Mouse (Mus musculus) kidney, embryonic 15.5 days (tissue): ENCODE measurements around the gene Zfp141. TPM values are rescaled to one million over a fixed set of nuclear protein-coding genes. Genes with fewer than 3 reads are reported as not detected.
"Not testable (repeated sequence)": the region's sequence is repeated elsewhere in the genome, so short reads cannot be mapped to it uniquely, and the experiment has no call there.

Experiments used
- ATAC-seq: fragments of 200-750 bp; cut with Nextera tagmentation; replicated peaks from 2 replicates; pipeline ENCODE4 v1.8.0; 2017; ENCODE audit warnings: moderate TSS enrichment; ENCODE audit not compliant: low FRiP score
- H3K27ac ChIP-seq: fragments of 300-500 bp; sonication (generic); 2 replicates; pipeline ENCODE4 v1.5.1; 2015; ENCODE audit warnings: mild to moderate bottlenecking, inconsistent platforms
- H3K27me3 ChIP-seq: fragments of 300-500 bp; sonication (generic); 2 replicates; pipeline ENCODE4 v1.6.1; 2015; ENCODE audit warnings: inconsistent platforms
- H3K36me3 ChIP-seq: fragments of 300-500 bp; sonication (generic); 2 replicates; pipeline ENCODE4 v1.6.1; 2015; ENCODE audit warnings: inconsistent platforms
- H3K4me1 ChIP-seq: fragments of 300-500 bp; sonication (generic); 2 replicates; pipeline ENCODE4 v1.6.1; 2015; ENCODE audit warnings: inconsistent platforms
- H3K4me2 ChIP-seq: fragments of 300-500 bp; sonication (generic); 2 replicates; pipeline ENCODE4 v1.6.1; 2015; ENCODE audit warnings: moderate library complexity, mild to moderate bottlenecking, inconsistent platforms
- H3K4me3 ChIP-seq: fragments of 300-500 bp; sonication (generic); replicated peaks from 2 replicates; pipeline ENCODE4 v1.5.1; 2015; ENCODE audit warnings: mild to moderate bottlenecking, inconsistent platforms
- H3K9ac ChIP-seq: fragments of 300-500 bp; sonication (generic); 2 replicates; pipeline ENCODE4 v1.6.1; 2015; ENCODE audit warnings: mild to moderate bottlenecking, inconsistent platforms
- H3K9me3 ChIP-seq: fragments of 300-500 bp; sonication (generic); replicated peaks from 2 replicates; pipeline ENCODE4 v1.6.1; 2016; ENCODE audit warnings: inconsistent platforms
- WGBS: fragments of 180-500 bp; shearing (Covaris S2); methylation state at CpG from one replicate; pipeline ENCODE4 v1.1.7; 2015; ENCODE audit warnings: mixed read lengths; 5-methylcytosine and 5-hydroxymethylcytosine counted together
- polyA plus RNA-seq: library from polyadenylated mRNA; unstranded; fragments of >200 nt; fragmentation: Nextera tagmentation; extraction: Ambion mirVana; gene quantifications from 2 replicates; pipeline ENCODE4 v1.2.1, GENCODE M21; 2015

Gene Zfp141
- 10.2 and 11.6 TPM in 2 replicates for polyA plus RNA-seq

GRCm38 (mm10) chr7:42505588-42505987, at the start of gene Zfp141:
Zfp141 (minus strand) TSS chr7:42505740.
- H3K4me2 ChIP-seq: peak within 1 kb of the TSS; percentile 63

GRCm38 (mm10) chr7:42551766-42552165, 46.2 kb upstream of the Zfp141 start:
- Histone ChIP-seq H3K9ac (no peak overlapping the region), H3K4me1 (no peaks in the 10 kb centered on the region), H3K36me3 (no peaks in the 10 kb centered on the region), H3K27ac (no peak overlapping the region), H3K4me3 (no peak overlapping the region), H3K9me3 (peaks cover 10% of the 10 kb centered on the region), H3K4me2 (no peak overlapping the region), H3K27me3 (no peaks in the 10 kb centered on the region)
- ATAC-seq: no peak
- 69% methylated on average over 3 of the region's 3 CpGs for WGBS

More at GRCm38 (mm10) chr7:42505588-42505987, at the start of gene Zfp141:
- H3K27me3 ChIP-seq, H3K9me3 ChIP-seq, H3K4me1 ChIP-seq, H3K36me3 ChIP-seq: not testable (repeated sequence)
- Histone ChIP-seq H3K9ac (peak within 1 kb of the TSS; percentile 72), H3K4me3 (peak within 1 kb of the TSS; percentile 67), H3K27ac (peak within 1 kb of the TSS; percentile 60; the same call in 1 of the 2 replicates)
- WGBS: 1% methylated on average over 18 of the region's 18 CpGs
- peak; percentile 96 for ATAC-seq

GRCm38 (mm10) chr7:42505186-42505585, 354 bp downstream of the Zfp141 start:
- no peaks in the 10 kb centered on the region for H3K9me3 ChIP-seq
- 1% methylated on average over 20 of the region's 20 CpGs for WGBS
- H3K4me2 ChIP-seq: peak overlapping the region; percentile 63
- no peaks in the 10 kb centered on the region for H3K27me3 ChIP-seq
- H3K4me1 ChIP-seq: 0 out of 2 replicates have a peak, but pooled peaks cover 3% of the 10 kb centered on the region
- peak overlapping the region; percentile 67 for H3K4me3 ChIP-seq
- H3K9ac ChIP-seq: peak overlapping the region; percentile 72
- peak; percentile 75 for ATAC-seq
- peaks cover 14% of the 10 kb centered on the region for H3K36me3 ChIP-seq
- peak overlapping the region; percentile 60; the same call in 1 of the 2 replicates for H3K27ac ChIP-seq

GRCm38 (mm10) chr7:42498248-42498647, 7.3 kb downstream of the Zfp141 start:
- no peaks in the 10 kb centered on the region for H3K4me1 ChIP-seq
- H3K9me3 ChIP-seq: 0 out of 2 replicates have a peak, but pooled peaks cover 4% of the 10 kb centered on the region
- H3K27ac ChIP-seq: no peak overlapping the region
- no peak overlapping the region for H3K4me3 ChIP-seq
- H3K4me2 ChIP-seq: no peak overlapping the region
- WGBS: 96% methylated on average over 5 of the region's 5 CpGs
- no peak for ATAC-seq
- H3K27me3 ChIP-seq: no peaks in the 10 kb centered on the region
- H3K9ac ChIP-seq: no peak overlapping the region
- peaks cover 46% of the 10 kb centered on the region for H3K36me3 ChIP-seq

- H3K9me3 ChIP-seq: 0 out of 2 replicates have a peak, but pooled peaks cover 4% of the 10 kb centered on the region
- no peak for ATAC-seq
- H3K27me3 ChIP-seq: no peaks in the 10 kb centered on the region
- H3K27ac ChIP-seq: no peak overlapping the region
- H3K4me2 ChIP-seq: no peak overlapping the region
- no peak overlapping the region for H3K9ac ChIP-seq
- H3K36me3 ChIP-seq: peaks cover 50% of the 10 kb centered on the region
- H3K4me1 ChIP-seq: no peaks in the 10 kb centered on the region
- H3K4me3 ChIP-seq: no peak overlapping the region
- WGBS: 91% methylated on average over 9 of the region's 9 CpGs
Measured at GRCm38 (mm10) chr7:42497356-42497755, 8.2 kb downstream of the Zfp141 start.

- 91% methylated on average over 1 of the region's 1 CpGs for WGBS
- no peak overlapping the region for H3K4me2 ChIP-seq
- H3K9ac ChIP-seq: no peak overlapping the region
- no peak overlapping the region for H3K4me3 ChIP-seq
- peaks cover 46% of the 10 kb centered on the region for H3K36me3 ChIP-seq
- no peak for ATAC-seq
- no peak overlapping the region for H3K27ac ChIP-seq
- 0 out of 2 replicates have a peak, but pooled peaks cover 4% of the 10 kb centered on the region for H3K9me3 ChIP-seq
- no peaks in the 10 kb centered on the region for H3K27me3 ChIP-seq
- H3K4me1 ChIP-seq: no peaks in the 10 kb centered on the region
Measured at GRCm38 (mm10) chr7:42496202-42496601, 9.3 kb downstream of the Zfp141 start.

GRCm38 (mm10) chr7:42490859-42491258, 14.7 kb downstream of the Zfp141 start:
- Histone ChIP-seq H3K27ac (no peak overlapping the region), H3K9ac (no peak overlapping the region), H3K4me3 (no peak overlapping the region), H3K9me3 (0 out of 2 replicates have a peak, but pooled peaks cover 4% of the 10 kb centered on the region), H3K36me3 (peaks cover 40% of the 10 kb centered on the region), H3K27me3 (no peaks in the 10 kb centered on the region), H3K4me2 (no peak overlapping the region), H3K4me1 (no peaks in the 10 kb centered on the region)
- WGBS: 89% methylated on average over 5 of the region's 5 CpGs
- ATAC-seq: no peak

- Histone ChIP-seq H3K36me3 (peaks cover 45% of the 10 kb centered on the region), H3K4me3 (no peak overlapping the region), H3K4me1 (no peaks in the 10 kb centered on the region), H3K27me3 (no peaks in the 10 kb centered on the region), H3K9me3 (0 out of 2 replicates have a peak, but pooled peaks cover 4% of the 10 kb centered on the region), H3K9ac (no peak overlapping the region), H3K27ac (no peak overlapping the region), H3K4me2 (no peak overlapping the region)
- 91% methylated on average over 4 of the region's 4 CpGs for WGBS
- no peak for ATAC-seq
Measured at GRCm38 (mm10) chr7:42490358-42490757, 15.2 kb downstream of the Zfp141 start.

- Histone ChIP-seq H3K9ac (no peak overlapping the region), H3K27ac (no peak overlapping the region), H3K4me3 (no peak overlapping the region), H3K27me3 (no peaks in the 10 kb centered on the region), H3K36me3 (no peaks in the 10 kb centered on the region), H3K4me1 (no peaks in the 10 kb centered on the region), H3K4me2 (no peak overlapping the region), H3K9me3 (0 out of 2 replicates have a peak, but pooled peaks cover 5% of the 10 kb centered on the region)
- no peak for ATAC-seq
- WGBS: 59% methylated on average over 4 of the region's 4 CpGs
Measured at GRCm38 (mm10) chr7:42454640-42455039, 50.9 kb downstream of the Zfp141 start.

GRCm38 (mm10) chr7:42450618-42451017, 54.9 kb downstream of the Zfp141 start:
- no peaks in the 10 kb centered on the region for H3K27me3 ChIP-seq
- no peaks in the 10 kb centered on the region for H3K4me1 ChIP-seq
- ATAC-seq: no peak
- H3K9ac ChIP-seq: no peak overlapping the region
- 30% methylated on average over 3 of the region's 3 CpGs for WGBS
- H3K4me3 ChIP-seq: no peak overlapping the region
- H3K36me3 ChIP-seq: no peaks in the 10 kb centered on the region
- H3K4me2 ChIP-seq: no peak overlapping the region
- no peak overlapping the region for H3K27ac ChIP-seq
- peaks cover 13% of the 10 kb centered on the region; the same call in 1 of the 2 replicates for H3K9me3 ChIP-seq

GRCm38 (mm10) chr7:42447850-42448249, 57.7 kb downstream of the Zfp141 start, which contains the start of gene 4933421I07Rik:
4933421I07Rik (minus strand) TSS chr7:42448120.
- Histone ChIP-seq H3K4me2 (no peak within 1 kb of the TSS), H3K27ac (no peak within 1 kb of the TSS), H3K36me3 (no peaks in the 10 kb centered on the region), H3K9me3 (peaks cover 13% of the 10 kb centered on the region; the same call in 1 of the 2 replicates), H3K27me3 (no peaks in the 10 kb centered on the region), H3K4me1 (no peaks in the 10 kb centered on the region), H3K9ac (no peak within 1 kb of the TSS), H3K4me3 (no peak within 1 kb of the TSS)
- 74% methylated on average over 5 of the region's 5 CpGs for WGBS
- ATAC-seq: no peak

- H3K9ac ChIP-seq: no peak overlapping the region
- H3K4me3 ChIP-seq: no peak overlapping the region
- H3K36me3 ChIP-seq: no peaks in the 10 kb centered on the region
- WGBS: 89% methylated on average over 9 of the region's 9 CpGs
- no peaks in the 10 kb centered on the region for H3K4me1 ChIP-seq
- H3K27ac ChIP-seq: no peak overlapping the region
- H3K4me2 ChIP-seq: no peak overlapping the region
- H3K9me3 ChIP-seq: peaks cover 13% of the 10 kb centered on the region; the same call in 1 of the 2 replicates
- no peaks in the 10 kb centered on the region for H3K27me3 ChIP-seq
- ATAC-seq: no peak
Measured at GRCm38 (mm10) chr7:42447352-42447751, 58.2 kb downstream of the Zfp141 start.
